Mouse (Mus musculus): ENCODE measurements around the gene Capn12.
A peak's percentile ranks its signal among the peaks of the same experiment; 100 is the strongest.

Gene Capn12

DNA sequence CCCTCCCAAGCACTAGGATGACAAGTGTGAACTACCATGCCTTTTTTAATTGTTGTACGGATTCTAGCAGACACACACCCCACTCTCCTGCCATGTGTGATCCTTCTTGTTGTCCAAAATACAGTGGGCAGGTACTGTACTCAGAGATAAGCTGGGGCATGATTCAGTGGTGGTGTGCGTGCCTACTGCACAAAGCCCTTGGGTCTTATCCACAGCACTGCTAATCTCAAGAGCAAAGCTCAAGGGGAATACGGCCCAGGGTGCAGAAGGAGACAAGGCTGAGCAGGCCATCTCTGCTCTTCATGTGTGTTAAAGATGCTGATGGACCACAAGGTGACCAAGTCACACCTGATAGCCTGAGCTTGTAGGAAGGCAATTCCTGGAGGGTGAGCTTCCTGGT lies 40.0 kb downstream of the Capn12 start:
- Histone ChIP-seq H3K36me3 (ENCODE audit: control insufficient read depth, insufficient read depth, low read length, poor library complexity, severe bottlenecking) (peaks cover 2% of the 10 kb centered on the region), H3K27me3 (ENCODE audit: control insufficient read depth, insufficient read depth, low read length, poor library complexity, severe bottlenecking) (no peaks in the 10 kb centered on the region)
- DNase-seq (ENCODE audit: low read depth, low spot score) = no peak

DNA sequence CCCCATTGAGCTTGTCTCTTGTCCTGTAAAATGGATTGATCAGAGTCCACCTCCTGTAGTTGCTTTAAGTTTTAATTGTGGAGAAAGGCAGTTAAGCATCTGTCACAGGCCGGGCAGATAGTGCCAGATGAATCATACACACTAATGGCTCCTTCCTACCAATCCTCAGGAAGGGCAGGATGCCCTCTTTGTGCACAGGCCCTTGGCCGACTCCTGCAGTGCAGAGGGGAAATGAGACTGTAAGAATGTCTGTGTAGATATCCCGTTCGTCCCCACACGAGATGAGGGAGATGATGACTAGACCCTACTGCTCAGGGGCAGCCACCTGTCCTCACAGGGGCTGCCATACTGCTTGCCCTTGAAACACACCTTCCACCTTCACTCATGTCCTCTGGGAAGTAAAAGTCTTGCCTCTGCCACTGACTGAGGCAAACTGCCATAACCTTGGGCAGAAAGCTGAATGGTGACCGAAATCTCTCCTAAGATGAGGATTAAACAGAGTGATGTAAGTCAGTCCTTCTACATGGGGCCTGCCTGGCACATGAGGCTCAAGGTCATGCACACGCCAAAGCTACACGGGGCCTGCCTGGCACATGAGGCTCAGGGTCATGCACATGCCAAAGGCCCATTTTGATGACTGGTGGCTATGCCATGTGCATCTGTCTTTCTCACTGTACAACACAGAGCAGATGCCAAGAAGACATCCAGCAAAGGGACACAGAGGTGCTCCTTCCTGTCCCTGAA lies 40.7 kb downstream of the Capn12 start:
- no peak for DNase-seq (ENCODE audit: low read depth, low spot score)
- no peaks in the 10 kb centered on the region for H3K27me3 ChIP-seq (ENCODE audit: control insufficient read depth, insufficient read depth, low read length, poor library complexity, severe bottlenecking)
- peaks cover 2% of the 10 kb centered on the region for H3K36me3 ChIP-seq (ENCODE audit: control insufficient read depth, insufficient read depth, low read length, poor library complexity, severe bottlenecking)

DNA sequence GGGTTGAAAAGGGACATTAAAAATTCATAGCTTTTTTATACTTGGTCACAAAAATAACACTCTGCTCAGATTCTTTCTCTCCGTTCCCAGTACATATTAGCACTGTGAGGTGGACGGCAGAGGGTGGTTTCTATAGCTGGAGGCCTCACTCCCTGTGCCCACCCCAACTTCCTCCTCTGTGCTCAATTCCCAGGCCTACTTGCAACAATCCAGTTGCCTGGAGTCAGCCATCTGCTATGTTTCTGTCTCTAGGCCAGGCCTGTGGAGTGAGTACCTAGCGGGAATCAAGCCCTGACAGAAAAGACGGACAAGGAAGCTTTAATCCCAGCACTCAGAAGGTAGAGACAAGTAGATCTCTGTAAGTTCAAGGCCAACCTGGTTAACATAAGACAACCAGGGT lies 41.4 kb downstream of the Capn12 start:
- H3K27me3 ChIP-seq (ENCODE audit: control insufficient read depth, insufficient read depth, low read length, poor library complexity, severe bottlenecking) = no peaks in the 10 kb centered on the region
- no peak for DNase-seq (ENCODE audit: low read depth, low spot score)
- no peaks in the 10 kb centered on the region; the same call in none of the 2 replicates for H3K36me3 ChIP-seq (ENCODE audit: control insufficient read depth, insufficient read depth, low read length, poor library complexity, severe bottlenecking)

DNA sequence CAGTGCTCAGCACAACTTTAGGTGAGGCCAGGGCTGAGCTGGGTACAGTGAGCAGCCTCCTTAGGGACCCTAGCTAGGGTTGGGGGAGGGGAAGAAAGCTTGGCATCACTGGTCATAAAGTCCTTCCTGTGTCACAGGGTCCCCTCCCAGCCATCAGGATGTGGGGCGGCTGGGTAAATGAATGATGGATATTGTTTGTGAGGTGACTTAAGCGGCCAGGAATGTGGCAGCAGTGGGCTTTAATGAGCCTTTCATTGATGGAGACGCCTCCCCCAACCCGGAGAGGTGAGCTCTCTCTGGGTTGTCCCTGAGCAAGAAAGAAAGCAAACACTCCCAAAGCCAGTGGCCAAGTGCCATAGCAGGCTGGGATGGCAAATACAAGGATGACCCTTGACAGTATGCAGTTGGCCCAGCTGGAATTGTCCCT lies 42.7 kb downstream of the Capn12 start:
- no peak for DNase-seq (ENCODE audit: low read depth, low spot score)
- no peaks in the 10 kb centered on the region for H3K27me3 ChIP-seq (ENCODE audit: control insufficient read depth, insufficient read depth, low read length, poor library complexity, severe bottlenecking)
- no peaks in the 10 kb centered on the region for H3K36me3 ChIP-seq (ENCODE audit: control insufficient read depth, insufficient read depth, low read length, poor library complexity, severe bottlenecking)

DNA sequence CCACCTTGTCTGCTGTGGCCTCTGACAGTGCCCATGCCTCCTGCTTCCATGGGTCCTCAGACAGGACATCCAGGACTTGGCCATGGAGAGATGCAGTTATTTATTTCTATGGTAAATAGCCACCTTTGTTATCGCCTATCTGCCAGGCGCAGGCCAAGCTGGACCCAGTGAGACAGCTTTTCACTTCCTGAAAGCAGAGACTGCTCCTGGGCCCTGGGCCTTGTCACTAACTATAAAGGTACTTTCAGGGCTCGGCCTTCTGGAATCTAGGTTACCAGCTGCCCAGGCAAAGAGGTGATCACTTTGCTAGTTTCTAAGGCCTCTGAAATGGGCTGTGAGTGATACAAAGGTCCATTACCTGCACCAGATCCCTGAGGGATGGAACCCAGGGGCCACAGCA lies 43.6 kb downstream of the Capn12 start:
- no peaks in the 10 kb centered on the region for H3K36me3 ChIP-seq (ENCODE audit: control insufficient read depth, insufficient read depth, low read length, poor library complexity, severe bottlenecking)
- DNase-seq (ENCODE audit: low read depth, low spot score) = no peak

DNA sequence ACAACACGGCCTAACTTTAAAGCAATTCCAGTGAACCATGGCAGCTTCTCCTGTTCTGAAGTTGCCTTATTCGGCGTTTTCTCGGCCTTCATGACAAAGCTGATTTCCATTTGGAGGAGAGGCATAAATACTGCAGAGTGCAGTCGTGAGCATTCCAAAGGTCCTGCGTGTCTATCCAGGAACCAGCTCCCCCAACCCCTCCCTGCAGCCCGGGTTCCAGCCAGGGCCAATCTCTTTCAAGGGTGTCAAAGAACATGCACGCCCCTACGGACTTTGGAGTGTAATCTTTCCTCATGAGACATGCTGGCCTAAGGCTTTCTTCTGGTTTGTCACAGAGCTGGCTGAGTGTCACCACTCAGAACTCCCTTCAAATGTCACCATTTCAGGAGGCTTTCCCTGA lies 44.1 kb downstream of the Capn12 start:
- Histone ChIP-seq H3K36me3 (ENCODE audit: control insufficient read depth, insufficient read depth, low read length, poor library complexity, severe bottlenecking) (no peaks in the 10 kb centered on the region), H3K27me3 (ENCODE audit: control insufficient read depth, insufficient read depth, low read length, poor library complexity, severe bottlenecking) (no peaks in the 10 kb centered on the region)
- DNase-seq (ENCODE audit: low read depth, low spot score) = no peak

More for the DNA sequence above, 43.6 kb downstream of the Capn12 start:
- H3K27me3 ChIP-seq (ENCODE audit: control insufficient read depth, insufficient read depth, low read length, poor library complexity, severe bottlenecking) = no peaks in the 10 kb centered on the region

DNA sequence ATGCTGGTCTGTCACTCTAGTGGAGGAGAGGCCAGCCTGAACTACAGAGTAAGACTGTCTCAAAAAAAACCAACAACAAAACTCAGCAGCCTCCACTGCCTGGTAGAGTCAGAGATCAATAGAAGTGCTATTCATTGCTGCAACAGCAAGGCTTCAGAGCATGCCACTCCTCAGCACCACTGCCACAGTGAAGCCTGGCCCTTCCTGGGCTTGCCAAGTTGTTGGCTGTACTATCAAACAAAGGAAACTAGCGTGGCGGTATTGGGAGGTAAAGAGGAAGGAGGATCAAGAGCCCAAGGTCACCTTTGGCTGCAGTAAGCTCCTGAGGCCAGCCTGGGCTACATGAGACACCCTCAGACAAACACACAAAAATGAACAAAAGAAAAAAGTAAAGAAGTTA lies 45.0 kb downstream of the Capn12 start:
- no peak for DNase-seq (ENCODE audit: low read depth, low spot score)
- Histone ChIP-seq H3K27me3 (ENCODE audit: control insufficient read depth, insufficient read depth, low read length, poor library complexity, severe bottlenecking) (no peaks in the 10 kb centered on the region), H3K36me3 (ENCODE audit: control insufficient read depth, insufficient read depth, low read length, poor library complexity, severe bottlenecking) (no peaks in the 10 kb centered on the region)

DNA sequence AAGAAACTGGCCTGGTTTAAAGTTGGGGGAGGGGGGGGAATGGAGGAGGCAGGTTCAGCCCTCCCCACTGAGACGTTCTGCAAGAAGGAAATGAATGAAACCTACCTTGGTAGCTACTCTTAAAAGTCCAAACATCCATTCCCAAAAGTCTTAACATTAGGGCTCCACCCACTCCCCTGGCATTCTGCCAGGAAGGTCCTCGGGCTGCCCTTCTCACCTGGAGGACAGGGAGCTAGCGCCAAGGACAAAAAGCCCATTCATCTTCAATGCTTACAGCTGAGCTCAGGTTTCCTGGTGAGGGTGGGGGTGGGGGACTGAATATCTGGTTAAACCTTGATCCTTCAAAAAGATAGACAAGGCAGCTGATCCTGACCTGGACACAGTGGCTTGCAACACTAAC lies 48.2 kb downstream of the Capn12 start:
- no peaks in the 10 kb centered on the region for H3K36me3 ChIP-seq (ENCODE audit: control insufficient read depth, insufficient read depth, low read length, poor library complexity, severe bottlenecking)
- no peaks in the 10 kb centered on the region for H3K27me3 ChIP-seq (ENCODE audit: control insufficient read depth, insufficient read depth, low read length, poor library complexity, severe bottlenecking)
- no peak for DNase-seq (ENCODE audit: low read depth, low spot score)

DNA sequence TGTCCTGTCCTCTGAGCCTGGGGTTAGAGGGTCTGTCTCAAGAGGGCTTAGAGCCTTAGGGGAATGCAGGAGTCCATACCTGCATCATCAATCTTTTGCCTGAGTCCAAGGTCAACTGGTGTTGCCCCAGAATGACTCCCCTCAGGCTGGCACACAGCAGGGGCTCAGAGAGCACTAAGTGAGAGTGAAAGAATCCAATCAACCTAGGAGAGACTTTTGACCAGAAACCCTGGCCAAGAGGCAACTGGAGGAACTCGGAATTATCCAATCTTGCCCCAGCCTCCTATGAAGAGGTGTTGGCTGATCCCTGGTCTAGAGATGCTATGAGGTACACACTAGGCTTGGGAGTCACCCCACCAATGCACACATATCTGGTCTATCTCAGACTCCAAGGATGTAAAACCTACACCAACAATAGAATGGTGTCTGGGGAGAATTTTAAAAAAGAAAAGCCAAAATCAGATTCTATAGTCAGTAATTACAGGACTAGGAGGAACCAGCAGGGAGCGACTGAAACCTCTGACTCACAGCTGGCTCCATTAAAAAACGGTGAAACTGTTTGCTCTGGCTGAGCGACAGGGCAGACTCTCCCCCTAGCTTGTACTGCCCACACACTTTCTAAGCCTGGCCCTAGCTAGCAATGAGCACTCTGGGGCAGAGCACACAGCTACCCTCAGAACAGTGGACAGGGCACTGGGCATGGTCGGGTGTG lies 49.3 kb downstream of the Capn12 start:
- Histone ChIP-seq H3K27me3 (ENCODE audit: control insufficient read depth, insufficient read depth, low read length, poor library complexity, severe bottlenecking) (no peaks in the 10 kb centered on the region), H3K36me3 (ENCODE audit: control insufficient read depth, insufficient read depth, low read length, poor library complexity, severe bottlenecking) (no peaks in the 10 kb centered on the region)
- no peak for DNase-seq (ENCODE audit: low read depth, low spot score)

DNA sequence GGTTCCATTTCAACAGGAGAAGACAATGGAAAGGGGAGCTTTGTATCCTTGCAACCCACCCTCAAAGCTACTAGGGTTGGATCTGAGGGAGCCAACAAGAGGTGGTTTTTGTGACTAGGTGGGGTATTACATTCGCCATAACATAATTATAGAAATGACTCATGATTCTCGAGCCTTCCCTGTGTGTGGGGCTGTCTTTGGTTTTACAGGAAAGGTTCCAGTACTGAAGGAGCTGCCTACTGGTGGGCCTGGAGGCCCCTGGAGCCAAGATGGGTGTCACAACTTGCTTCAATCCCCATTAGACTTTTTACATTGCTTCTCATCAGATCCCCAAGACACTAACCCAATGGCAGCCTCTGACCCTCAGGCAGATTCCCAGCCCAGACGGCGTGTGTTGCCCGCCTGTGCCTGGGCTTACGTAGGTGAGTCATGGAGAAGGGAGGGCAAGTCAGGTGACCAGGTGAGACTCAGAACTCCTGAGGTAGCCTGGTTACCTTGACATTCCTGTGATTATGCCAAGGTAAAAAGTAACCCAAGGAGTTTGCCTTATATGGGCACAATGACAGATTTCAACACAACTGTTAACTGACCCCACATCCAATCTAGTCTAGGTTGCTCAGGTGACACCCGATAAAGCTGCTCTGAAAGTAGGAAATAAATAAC lies 49.9 kb downstream of the Capn12 start:
- DNase-seq (ENCODE audit: low read depth, low spot score) = no peak
- Histone ChIP-seq H3K27me3 (ENCODE audit: control insufficient read depth, insufficient read depth, low read length, poor library complexity, severe bottlenecking) (no peaks in the 10 kb centered on the region), H3K36me3 (ENCODE audit: control insufficient read depth, insufficient read depth, low read length, poor library complexity, severe bottlenecking) (no peaks in the 10 kb centered on the region)

DNA sequence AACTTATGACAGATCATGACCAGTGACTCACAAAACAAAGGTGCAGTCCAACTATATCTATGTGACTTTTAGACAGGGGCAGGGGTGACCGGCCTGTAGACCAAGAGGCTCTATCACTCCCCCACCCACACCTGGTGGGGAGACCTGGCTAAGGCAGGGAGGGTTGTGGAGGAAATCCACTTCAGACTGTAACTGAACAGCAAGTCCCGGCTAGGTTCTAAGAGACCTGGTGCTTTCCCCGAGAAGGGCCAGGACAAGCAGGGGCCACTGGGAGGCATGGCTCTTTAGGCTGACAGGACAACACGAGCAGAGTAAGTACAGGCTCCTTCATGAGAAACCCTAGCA lies 50.4 kb downstream of the Capn12 start:
- H3K27me3 ChIP-seq (ENCODE audit: control insufficient read depth, insufficient read depth, low read length, poor library complexity, severe bottlenecking) = no peaks in the 10 kb centered on the region
- no peak for DNase-seq (ENCODE audit: low read depth, low spot score)
- H3K36me3 ChIP-seq (ENCODE audit: control insufficient read depth, insufficient read depth, low read length, poor library complexity, severe bottlenecking) = no peaks in the 10 kb centered on the region

DNA sequence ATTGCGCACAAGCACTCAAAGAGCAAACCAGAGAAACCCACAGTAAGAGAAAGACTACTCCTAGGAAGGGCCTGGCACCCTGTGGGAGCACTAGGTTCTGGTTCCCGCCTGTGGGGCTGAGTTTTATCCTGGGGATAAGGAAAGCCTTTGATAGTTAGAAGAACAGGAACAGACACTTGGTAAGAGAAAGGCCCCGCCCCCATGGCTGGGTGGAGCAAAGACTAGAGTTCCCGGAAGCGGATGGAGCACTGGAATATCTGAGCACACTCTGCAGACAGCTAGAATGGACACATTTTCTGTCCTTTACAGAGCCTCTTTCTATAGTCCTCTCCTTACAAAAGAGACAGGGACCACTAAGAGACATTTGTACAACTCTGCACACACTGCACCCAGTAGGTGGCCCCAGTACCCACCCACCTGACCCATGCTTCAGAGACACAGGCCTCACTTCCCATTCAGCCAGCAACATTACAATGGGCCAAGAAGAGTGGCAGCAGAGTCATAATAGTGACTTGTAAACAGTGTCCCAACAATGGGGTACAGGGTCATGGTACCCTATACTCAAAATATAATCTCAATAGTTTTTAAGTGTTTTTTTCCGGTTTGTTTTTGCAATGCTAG lies 51.3 kb downstream of the Capn12 start:
- Histone ChIP-seq H3K36me3 (ENCODE audit: control insufficient read depth, insufficient read depth, low read length, poor library complexity, severe bottlenecking) (no peaks in the 10 kb centered on the region), H3K27me3 (ENCODE audit: control insufficient read depth, insufficient read depth, low read length, poor library complexity, severe bottlenecking) (no peaks in the 10 kb centered on the region)
- DNase-seq (ENCODE audit: low read depth, low spot score) = peak; percentile 13

DNA sequence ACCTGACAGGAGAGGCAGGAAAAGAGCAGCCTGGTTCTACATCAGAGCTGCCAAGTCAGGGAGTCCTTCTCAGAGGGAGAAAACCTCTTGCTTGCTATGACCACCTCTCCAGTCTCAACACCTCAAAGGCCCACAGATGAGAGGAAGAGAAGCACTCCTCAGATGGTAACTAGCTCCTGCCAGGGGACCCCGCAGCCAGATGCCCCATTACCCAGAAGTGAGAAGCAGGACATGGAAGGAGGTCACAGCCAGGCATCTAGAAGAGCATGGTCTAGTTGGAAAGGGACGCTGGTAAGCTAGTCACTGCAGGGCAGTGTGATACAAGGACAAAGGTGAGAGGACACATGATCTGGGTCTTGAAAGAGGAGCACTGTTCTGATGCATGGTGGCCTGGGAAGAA lies 52.6 kb downstream of the Capn12 start:
- H3K36me3 ChIP-seq (ENCODE audit: control insufficient read depth, insufficient read depth, low read length, poor library complexity, severe bottlenecking) = no peaks in the 10 kb centered on the region
- no peak for DNase-seq (ENCODE audit: low read depth, low spot score)
- H3K27me3 ChIP-seq (ENCODE audit: control insufficient read depth, insufficient read depth, low read length, poor library complexity, severe bottlenecking) = no peaks in the 10 kb centered on the region

DNA sequence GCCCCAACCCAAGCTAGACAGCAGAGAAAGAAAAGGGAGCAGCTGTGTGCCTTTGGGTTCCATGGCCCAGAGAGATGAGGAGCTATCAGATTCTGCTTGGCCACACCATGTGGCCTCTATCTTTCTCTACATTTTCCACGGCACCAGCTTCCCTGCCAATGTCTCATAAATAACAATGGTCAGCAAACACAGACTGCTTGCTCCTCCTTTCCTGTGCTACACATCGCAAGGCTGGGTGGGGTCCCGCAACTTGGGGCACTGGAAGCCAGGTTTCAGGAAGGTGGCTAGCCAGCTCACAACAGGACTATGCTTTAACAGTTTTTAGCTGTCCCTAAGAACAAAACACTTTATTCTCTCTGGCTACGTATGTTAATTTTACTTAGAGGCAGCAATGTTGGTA lies 55.6 kb downstream of the Capn12 start:
- no peaks in the 10 kb centered on the region for H3K36me3 ChIP-seq (ENCODE audit: control insufficient read depth, insufficient read depth, low read length, poor library complexity, severe bottlenecking)
- DNase-seq (ENCODE audit: low read depth, low spot score) = no peak

DNA sequence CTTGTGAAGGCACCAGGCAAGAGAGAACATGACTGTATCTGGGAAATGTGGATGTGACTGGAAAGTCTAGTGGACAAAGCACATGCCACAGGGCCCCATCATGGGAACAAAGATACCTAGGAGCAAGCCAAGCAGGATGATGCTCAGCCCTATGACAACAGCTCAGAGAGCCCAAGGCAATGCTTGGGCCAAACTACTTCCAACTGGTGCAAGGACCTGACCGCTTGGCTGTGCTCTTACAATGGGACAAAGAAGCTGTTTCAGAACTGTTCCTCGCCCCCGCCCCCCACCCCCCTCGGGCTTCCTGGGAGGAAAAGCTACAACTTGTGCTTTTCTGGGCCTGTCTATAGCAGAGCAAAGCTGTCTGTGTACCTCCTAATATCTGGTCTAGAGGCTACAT lies 57.4 kb downstream of the Capn12 start:
- no peaks in the 10 kb centered on the region for H3K27me3 ChIP-seq (ENCODE audit: control insufficient read depth, insufficient read depth, low read length, poor library complexity, severe bottlenecking)
- DNase-seq (ENCODE audit: low read depth, low spot score) = no peak
- no peaks in the 10 kb centered on the region for H3K36me3 ChIP-seq (ENCODE audit: control insufficient read depth, insufficient read depth, low read length, poor library complexity, severe bottlenecking)

More for the DNA sequence above, 55.6 kb downstream of the Capn12 start:
- no peaks in the 10 kb centered on the region for H3K27me3 ChIP-seq (ENCODE audit: control insufficient read depth, insufficient read depth, low read length, poor library complexity, severe bottlenecking)

All from splenic B cell, adult 2 months (primary cell).